Mouse (Mus musculus): ENCODE measurements at regions not wholly inside any gene's neighbourhood (a gene's known extent, or its start where the extent isn't known, plus 50 kb on each side); places are given as distances from the start of the nearest gene placed in this dataset.

DNA sequence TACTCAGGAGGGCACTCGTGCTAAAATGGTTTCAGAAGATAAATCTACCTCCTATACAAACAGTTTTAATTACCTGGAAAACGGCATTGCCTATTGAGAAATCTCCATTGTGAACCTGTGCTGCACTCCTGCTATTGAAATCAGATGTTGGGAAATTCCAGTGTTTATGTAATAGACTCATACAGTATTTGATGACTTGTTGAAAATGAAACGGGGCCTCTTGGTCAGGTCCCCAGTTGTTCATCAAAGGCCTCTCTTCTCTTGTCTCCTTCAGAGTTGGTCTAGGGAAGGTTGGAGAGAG lies 246.8 kb upstream of the Meis1 start:
- Histone ChIP-seq H3K9me3 (ENCODE audit: low read length) (no peaks in the 10 kb centered on the region), H3K27me3 (ENCODE audit: insufficient read depth, low read length) (no peaks in the 10 kb centered on the region), H3K36me3 (replicated peaks; ENCODE audit: insufficient read depth, low read length) (no peaks in the 10 kb centered on the region), H3K4me1 (ENCODE audit: insufficient read depth) (no peaks in the 10 kb centered on the region), H3K4me2 (ENCODE audit: low read depth, low read length) (no peak overlapping the region), H3K4me3 (ENCODE audit: low read depth, low read length) (no peak overlapping the region), H3K9ac (replicated peaks) (no peak overlapping the region), H3K27ac (ENCODE audit: low read depth) (no peak overlapping the region)
- DNase-seq (no peak), ATAC-seq (no peak)
- TF ChIP-seq CTCF (IDR thresholded peaks at IDR 0.05; ENCODE audit: low read depth) (no peak), EP300 (IDR thresholded peaks at IDR 0.05; ENCODE audit: low read depth) (no peak)
- WGBS (ENCODE audit: insufficient replicate concordance), result 47% methylated on average over 3 of the region's 3 CpGs

DNA sequence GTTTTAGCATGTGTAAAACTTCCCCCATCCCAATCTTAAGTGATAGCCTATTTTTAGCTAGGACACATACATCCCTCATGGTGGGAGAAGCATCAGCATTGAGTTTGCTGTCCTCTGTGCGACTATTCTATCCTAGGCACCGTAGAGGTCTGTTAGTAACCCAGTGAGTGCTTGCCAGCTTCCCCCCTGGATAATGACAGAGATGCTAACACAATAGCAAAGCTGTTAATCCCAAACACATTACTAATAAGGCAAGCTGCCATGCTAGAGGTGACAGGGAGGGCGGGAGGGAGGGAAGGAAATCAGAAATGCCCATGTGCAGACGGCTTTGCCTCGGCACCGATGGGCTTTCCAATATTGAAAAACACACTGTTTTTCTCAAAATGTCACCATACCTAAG lies 272.2 kb upstream of the Meis1 start:
- ATAC-seq (no peak), DNase-seq (no peak)
- H3K4me2 ChIP-seq (ENCODE audit: low read depth, low read length), result no peak overlapping the region
- TF ChIP-seq CTCF (IDR thresholded peaks at IDR 0.05; ENCODE audit: low read depth) (no peak), EP300 (IDR thresholded peaks at IDR 0.05; ENCODE audit: low read depth) (no peak)
- no peaks in the 10 kb centered on the region for H3K36me3 ChIP-seq (replicated peaks; ENCODE audit: insufficient read depth, low read length)
- no peaks in the 10 kb centered on the region for H3K27me3 ChIP-seq (ENCODE audit: insufficient read depth, low read length)
- H3K9me3 ChIP-seq (ENCODE audit: low read length), result no peaks in the 10 kb centered on the region
- 81% methylated on average over 6 of the region's 6 CpGs for WGBS (ENCODE audit: insufficient replicate concordance)
- H3K4me3 ChIP-seq (ENCODE audit: low read depth, low read length), result no peak overlapping the region
- H3K27ac ChIP-seq (ENCODE audit: low read depth), result no peak overlapping the region
- no peak overlapping the region for H3K9ac ChIP-seq (replicated peaks)
- no peaks in the 10 kb centered on the region for H3K4me1 ChIP-seq (ENCODE audit: insufficient read depth)

DNA sequence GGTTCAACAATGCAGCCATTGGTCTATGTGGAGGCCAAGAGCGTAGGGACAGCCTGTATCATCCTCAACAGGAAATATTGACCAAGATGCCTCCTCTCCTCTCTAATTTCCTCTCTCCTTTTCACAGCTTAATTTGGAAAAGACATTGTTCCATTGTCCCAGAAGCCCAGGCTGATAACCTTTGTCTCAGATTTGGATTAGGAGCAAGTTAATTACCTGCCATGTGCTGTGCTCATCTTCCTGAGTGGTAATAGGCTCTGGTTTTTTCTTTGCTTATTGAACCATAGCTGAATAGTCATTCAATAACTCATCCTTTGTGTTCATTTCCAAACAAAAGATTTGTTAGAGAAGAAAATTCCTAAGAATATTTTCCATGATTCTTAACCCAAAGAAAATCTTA lies 280.6 kb upstream of the Meis1 start:
- TF ChIP-seq CTCF (IDR thresholded peaks at IDR 0.05; ENCODE audit: low read depth) (no peak), EP300 (IDR thresholded peaks at IDR 0.05; ENCODE audit: low read depth) (no peak)
- no peak for ATAC-seq
- H3K36me3 ChIP-seq (replicated peaks; ENCODE audit: insufficient read depth, low read length), result no peaks in the 10 kb centered on the region
- H3K27ac ChIP-seq (ENCODE audit: low read depth), result no peak overlapping the region
- no peak overlapping the region for H3K9ac ChIP-seq (replicated peaks)
- 54% methylated on average over 1 of the region's 1 CpGs for WGBS (ENCODE audit: insufficient replicate concordance)
- H3K4me3 ChIP-seq (ENCODE audit: low read depth, low read length), result no peak overlapping the region
- DNase-seq, result no peak
- no peaks in the 10 kb centered on the region for H3K4me1 ChIP-seq (ENCODE audit: insufficient read depth)
- no peaks in the 10 kb centered on the region for H3K9me3 ChIP-seq (ENCODE audit: low read length)
- H3K27me3 ChIP-seq (ENCODE audit: insufficient read depth, low read length), result no peaks in the 10 kb centered on the region
- no peak overlapping the region for H3K4me2 ChIP-seq (ENCODE audit: low read depth, low read length)

DNA sequence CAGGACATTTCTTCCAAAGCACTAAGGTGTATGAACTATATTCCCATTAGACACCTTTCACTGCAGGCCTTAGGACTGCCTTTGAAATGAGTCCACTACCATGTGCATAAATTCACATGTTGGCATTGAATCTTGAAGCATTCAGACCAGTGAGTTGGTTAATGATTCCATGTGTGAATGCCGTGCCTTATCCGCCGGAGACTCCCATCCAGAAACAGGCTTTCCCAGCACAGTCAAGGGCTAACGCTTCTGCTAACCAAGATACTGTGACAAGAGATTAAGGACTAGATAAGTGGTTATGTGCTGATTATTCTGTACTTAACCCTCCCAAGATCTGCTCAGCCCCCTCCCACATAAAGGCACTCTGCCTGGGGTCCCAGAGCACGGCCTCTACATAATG lies 287.9 kb upstream of the Meis1 start:
- H3K4me3 ChIP-seq (ENCODE audit: low read depth, low read length), result no peak overlapping the region
- WGBS (ENCODE audit: insufficient replicate concordance), result 81% methylated on average over 5 of the region's 5 CpGs
- no peak overlapping the region for H3K9ac ChIP-seq (replicated peaks)
- no peak overlapping the region for H3K27ac ChIP-seq (ENCODE audit: low read depth)
- no peak for TF ChIP-seq EP300 (IDR thresholded peaks at IDR 0.05; ENCODE audit: low read depth)
- no peak for TF ChIP-seq CTCF (IDR thresholded peaks at IDR 0.05; ENCODE audit: low read depth)
- no peaks in the 10 kb centered on the region for H3K4me1 ChIP-seq (ENCODE audit: insufficient read depth)
- no peaks in the 10 kb centered on the region for H3K27me3 ChIP-seq (ENCODE audit: insufficient read depth, low read length)
- ATAC-seq (no peak), DNase-seq (no peak)
- H3K9me3 ChIP-seq (ENCODE audit: low read length), result no peaks in the 10 kb centered on the region
- no peaks in the 10 kb centered on the region for H3K36me3 ChIP-seq (replicated peaks; ENCODE audit: insufficient read depth, low read length)
- no peak overlapping the region for H3K4me2 ChIP-seq (ENCODE audit: low read depth, low read length)

DNA sequence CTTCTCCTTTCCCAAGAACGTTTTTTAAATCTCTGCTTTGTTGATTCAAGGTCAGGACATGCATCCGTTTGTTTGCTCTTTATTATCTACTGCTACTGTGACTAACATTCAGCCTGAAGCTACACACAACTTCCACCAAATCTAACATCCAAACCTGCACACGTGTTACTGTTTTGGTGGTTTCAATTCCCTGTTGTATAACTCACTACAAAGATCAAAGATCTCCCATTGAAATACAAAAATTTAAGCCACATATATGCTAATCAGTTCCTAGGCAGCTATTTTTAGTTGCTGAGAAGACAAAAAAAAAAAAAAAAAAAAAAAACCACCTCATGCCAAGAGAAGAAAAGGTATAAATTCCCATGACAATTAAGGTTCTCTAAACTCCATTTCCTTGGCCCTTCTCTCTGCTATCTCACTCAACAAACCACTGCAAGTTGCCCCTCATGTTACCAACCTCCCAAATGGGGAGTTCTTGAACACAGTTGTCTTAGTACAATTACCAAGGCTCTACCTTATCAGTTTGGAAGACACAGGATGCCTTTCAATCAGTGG lies 312.0 kb upstream of the Meis1 start:
- H3K36me3 ChIP-seq (replicated peaks; ENCODE audit: insufficient read depth, low read length), result no peaks in the 10 kb centered on the region
- TF ChIP-seq EP300 (IDR thresholded peaks at IDR 0.05; ENCODE audit: low read depth) (no peak), CTCF (IDR thresholded peaks at IDR 0.05; ENCODE audit: low read depth) (no peak)
- no peak overlapping the region for H3K27ac ChIP-seq (ENCODE audit: low read depth)
- no peaks in the 10 kb centered on the region for H3K9me3 ChIP-seq (ENCODE audit: low read length)
- ATAC-seq (no peak), DNase-seq (no peak)
- no peak overlapping the region for H3K4me2 ChIP-seq (ENCODE audit: low read depth, low read length)
- no peak overlapping the region for H3K9ac ChIP-seq (replicated peaks)
- H3K4me1 ChIP-seq (ENCODE audit: insufficient read depth), result no peaks in the 10 kb centered on the region
- H3K4me3 ChIP-seq (ENCODE audit: low read depth, low read length), result no peak overlapping the region
- 53% methylated on average over 2 of the region's 3 CpGs for WGBS (ENCODE audit: insufficient replicate concordance)
- no peaks in the 10 kb centered on the region for H3K27me3 ChIP-seq (ENCODE audit: insufficient read depth, low read length)

DNA sequence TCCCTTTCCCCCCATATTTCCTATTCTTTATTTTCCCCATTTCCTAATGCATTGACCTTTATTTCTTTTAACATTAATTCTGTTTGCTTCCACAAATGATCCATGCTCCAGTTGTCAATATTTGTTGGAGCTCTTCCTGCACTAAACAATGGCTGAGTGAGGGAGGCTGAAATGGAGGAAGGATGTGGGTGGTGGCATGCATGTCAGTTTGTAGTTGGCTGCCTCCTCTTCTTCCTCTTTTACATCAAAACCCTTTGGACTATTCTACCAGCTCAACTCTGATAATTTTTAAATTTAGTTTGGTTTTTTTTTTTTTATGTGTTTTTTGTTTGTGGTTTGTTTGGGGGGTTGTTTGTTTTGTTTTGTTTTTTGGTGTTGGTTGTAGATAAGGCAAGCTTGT lies 313.5 kb upstream of the Meis1 start:
- Histone ChIP-seq H3K36me3 (replicated peaks; ENCODE audit: insufficient read depth, low read length) (no peaks in the 10 kb centered on the region), H3K4me3 (ENCODE audit: low read depth, low read length) (no peak overlapping the region), H3K27ac (ENCODE audit: low read depth) (no peak overlapping the region), H3K9ac (replicated peaks) (no peak overlapping the region), H3K9me3 (ENCODE audit: low read length) (no peaks in the 10 kb centered on the region), H3K4me2 (ENCODE audit: low read depth, low read length) (no peak overlapping the region), H3K4me1 (ENCODE audit: insufficient read depth) (no peaks in the 10 kb centered on the region), H3K27me3 (ENCODE audit: insufficient read depth, low read length) (no peaks in the 10 kb centered on the region)
- ATAC-seq (no peak), DNase-seq (no peak)
- no peak for TF ChIP-seq EP300 (IDR thresholded peaks at IDR 0.05; ENCODE audit: low read depth)
- no peak for TF ChIP-seq CTCF (IDR thresholded peaks at IDR 0.05; ENCODE audit: low read depth)

DNA sequence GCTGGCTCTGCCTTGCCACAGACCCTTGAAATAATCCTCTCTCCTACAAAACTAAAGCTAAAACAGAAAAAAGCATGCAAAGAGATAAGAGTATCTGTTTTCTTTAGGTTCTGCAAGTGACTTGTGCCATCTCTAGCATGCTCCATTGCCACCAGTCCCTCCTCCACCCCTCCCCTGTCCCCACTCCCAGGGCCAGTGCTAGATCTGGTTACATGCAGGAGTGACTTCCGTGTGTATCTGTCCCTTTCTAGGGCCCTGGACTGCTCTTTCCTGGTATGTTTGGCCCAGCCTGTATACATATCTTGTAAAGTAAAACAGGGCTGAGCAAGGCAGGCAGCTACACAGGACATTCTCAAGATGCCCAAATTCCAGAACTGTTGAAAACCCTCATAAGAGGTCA lies 313.9 kb upstream of the Meis1 start:
- 48% methylated on average over 1 of the region's 1 CpGs for WGBS (ENCODE audit: insufficient replicate concordance)
- Histone ChIP-seq H3K27me3 (ENCODE audit: insufficient read depth, low read length) (no peaks in the 10 kb centered on the region), H3K4me1 (ENCODE audit: insufficient read depth) (no peaks in the 10 kb centered on the region), H3K4me3 (ENCODE audit: low read depth, low read length) (no peak overlapping the region), H3K9ac (replicated peaks) (no peak overlapping the region), H3K9me3 (ENCODE audit: low read length) (no peaks in the 10 kb centered on the region), H3K27ac (ENCODE audit: low read depth) (no peak overlapping the region), H3K4me2 (ENCODE audit: low read depth, low read length) (no peak overlapping the region), H3K36me3 (replicated peaks; ENCODE audit: insufficient read depth, low read length) (no peaks in the 10 kb centered on the region)
- DNase-seq (no peak), ATAC-seq (no peak)
- TF ChIP-seq EP300 (IDR thresholded peaks at IDR 0.05; ENCODE audit: low read depth) (no peak), CTCF (IDR thresholded peaks at IDR 0.05; ENCODE audit: low read depth) (no peak)
